Mouse (Mus musculus) cerebellum, postnatal 36 days (tissue): Measurements from ENCODE around the gene Gpsm3.

Experiments
- DNase-seq, 2 experiments: peaks; one replicate each; pipeline ENCODE4 v3.0.0; 2021 to 2022; ENCODE audit warnings: mixed read lengths in 2 of 2

The Gpsm3 gene

DNA sequence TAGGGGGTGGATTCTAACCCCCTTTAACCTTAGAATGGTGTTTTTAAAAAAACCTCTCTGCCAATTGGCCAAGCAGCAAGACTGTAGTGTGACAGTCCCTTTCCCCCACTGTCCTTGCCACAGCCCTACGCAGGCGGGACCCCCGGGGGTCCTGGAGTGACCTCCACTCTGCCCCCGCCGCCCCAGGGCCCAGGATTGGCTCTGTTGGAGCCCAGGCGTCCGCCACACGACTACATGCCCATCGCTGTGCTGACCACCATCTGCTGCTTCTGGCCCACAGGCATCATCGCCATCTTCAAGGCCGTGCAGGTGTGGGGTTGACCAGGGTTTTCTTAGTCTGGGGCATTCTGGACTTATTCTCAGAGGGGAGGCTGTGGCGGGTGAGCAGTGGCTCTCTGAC, 42.0 kb downstream of the Gpsm3 start:
- peak; percentile 49 to 55 for DNase-seq

DNA sequence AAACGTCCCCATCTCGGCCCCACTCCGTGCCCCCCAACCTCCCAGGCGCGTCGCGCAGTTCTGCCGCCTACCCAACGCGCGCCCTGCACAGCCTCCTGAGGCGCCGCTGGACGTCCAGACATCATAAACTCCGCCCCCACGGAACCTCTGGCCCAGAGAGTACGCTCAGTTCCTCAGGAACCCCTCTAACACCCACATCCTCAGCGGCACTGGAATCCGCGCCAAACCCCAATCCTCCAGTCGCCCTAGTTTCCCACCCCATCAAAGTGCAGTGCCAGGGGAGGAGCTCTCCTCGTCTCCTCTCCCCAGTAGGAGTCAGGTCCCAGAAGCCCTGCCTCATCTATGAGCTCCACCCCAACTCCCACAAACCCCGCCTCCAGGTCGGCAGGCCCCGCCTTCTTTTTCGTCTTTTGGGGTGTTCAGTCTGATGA, 42.7 kb downstream of the Gpsm3 start:
- peak; percentile 80 to 82 for DNase-seq

DNA sequence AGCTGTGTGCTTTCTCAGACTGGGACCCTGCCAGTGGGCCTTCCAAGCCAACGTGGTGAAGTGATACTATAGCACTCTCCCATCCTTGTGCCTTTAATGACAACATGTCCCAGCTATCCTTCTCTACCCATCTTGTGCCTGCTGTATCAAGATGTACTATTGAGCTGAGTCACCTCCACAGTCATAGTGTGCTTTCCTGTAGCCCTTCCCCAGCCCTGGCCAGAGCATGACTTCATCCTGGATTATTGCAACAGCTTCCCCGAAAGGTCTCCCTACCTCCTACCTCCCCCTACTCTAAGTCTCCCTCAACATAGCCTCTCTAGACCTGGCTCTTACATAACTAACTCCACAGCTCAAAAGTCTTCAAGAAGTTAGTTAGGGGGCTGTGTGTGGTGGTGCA, 46.1 kb downstream of the Gpsm3 start:
- no peak for DNase-seq

DNA sequence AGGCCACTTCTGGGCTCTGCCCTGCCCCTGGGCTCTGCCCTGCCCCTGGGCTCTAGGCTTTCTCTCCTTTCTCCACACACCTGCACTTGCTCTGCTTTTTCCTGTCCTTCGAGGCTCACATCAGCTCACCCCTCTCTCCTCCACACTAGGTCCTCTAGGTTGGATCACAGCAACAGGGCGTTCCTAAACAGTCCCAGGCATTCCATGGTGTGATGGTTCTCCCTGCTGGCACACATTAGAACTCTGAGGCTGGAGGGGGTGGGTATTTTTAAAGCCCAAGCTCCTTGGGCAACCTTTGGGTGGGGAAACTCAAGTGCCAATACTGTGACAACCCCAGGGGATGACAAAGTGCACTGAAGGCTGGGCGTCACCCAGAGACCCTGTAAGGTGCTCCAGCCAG, 47.9 kb downstream of the Gpsm3 start:
- no peak for DNase-seq

DNA sequence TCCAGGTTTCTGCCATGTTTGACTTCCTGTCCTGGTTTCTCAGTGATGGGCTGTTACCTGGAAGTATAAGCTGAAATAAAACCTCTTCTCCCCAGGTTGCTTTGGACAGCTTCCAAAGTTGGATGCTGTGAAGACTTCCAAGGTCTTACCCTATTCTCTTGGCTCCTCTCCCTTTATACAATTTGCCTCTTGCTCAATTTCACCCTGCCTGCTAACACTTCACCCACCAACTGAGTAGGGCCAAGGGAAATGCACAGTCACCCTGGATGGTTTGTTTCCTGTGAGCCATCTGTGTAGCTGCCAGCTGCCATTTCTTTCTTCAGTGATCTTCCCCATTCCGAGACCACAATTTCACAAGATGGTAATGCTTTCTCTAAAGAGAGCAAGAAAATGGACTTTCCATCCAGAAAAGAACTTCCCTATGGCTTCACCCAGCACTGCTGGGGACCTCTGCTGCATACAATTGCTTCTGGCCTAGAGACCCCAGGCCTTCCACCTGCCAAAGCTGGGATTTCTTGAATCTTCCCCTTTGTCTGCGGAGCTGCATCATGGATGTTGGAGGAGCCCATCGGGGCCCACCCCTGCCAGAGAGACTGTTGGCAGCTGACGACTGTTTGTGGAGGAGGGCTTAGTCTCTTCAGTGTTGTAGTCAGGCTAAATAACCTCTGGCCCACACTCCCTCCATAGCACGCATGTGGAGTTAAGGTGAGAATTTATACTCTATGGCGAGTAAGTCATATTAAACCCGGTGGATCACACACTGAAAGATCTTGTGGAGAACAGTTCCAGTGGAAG, 50.1 kb downstream of the Gpsm3 start:
- DNase-seq, result peak in 1 of 2 experiments; percentile 22

DNA sequence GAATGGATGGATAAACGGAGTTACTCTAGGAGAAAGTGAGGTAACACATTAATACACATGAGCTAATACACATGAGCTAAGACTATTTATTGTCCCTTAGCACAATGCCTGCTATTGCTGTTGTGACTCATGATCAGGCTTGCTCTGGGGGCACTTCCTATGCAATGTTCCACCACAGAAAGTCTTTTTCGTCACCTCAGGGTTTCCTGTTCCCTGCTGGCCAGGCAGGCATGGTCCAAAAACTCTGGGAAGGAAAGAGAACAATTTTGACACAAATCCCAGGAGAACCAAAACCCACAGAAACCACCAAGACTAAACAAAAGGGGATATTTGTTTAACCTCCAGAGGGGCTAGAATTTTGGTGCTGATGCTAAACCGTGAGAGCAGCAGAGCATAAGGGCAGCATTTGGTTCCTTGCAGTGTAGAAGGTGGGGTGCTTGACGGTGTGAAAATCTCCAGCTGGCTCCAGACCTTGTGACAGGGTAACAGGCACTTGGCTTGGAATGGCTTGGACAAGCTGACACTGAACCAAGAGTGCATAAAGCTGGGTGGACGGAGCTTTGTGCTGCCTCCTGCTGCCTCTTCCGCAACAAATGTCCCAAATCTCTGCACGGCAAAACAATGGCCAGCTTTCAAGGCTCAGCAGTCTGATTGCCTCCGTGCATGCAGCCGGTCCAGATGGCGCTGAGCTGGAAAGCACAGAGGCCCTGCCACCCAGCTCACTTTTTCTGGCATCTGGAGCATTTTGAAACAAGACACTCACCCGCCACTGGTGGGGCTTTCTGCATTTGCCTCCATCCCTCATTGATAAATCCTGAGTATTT, 51.4 kb downstream of the Gpsm3 start:
- peak; percentile 85 to 89 for DNase-seq
